Mouse (Mus musculus) liver, adult 2 months (tissue): ENCODE measurements around the gene Pbp2. TPM values are rescaled to one million over a fixed set of nuclear protein-coding genes. Genes with fewer than 3 reads are reported as not detected.

Experiments
- DNase-seq: peaks from one replicate; pipeline ENCODE4 v3.0.0-alpha.2; 2011; ENCODE audit warnings: low read depth, low spot score; ENCODE audit errors: extremely low read depth
- H3K27ac ChIP-seq: fragments of 200-500 bp; replicated peaks from 2 replicates; pipeline ENCODE4 v1.5.1; 2012; ENCODE audit warnings: low read depth, mild to moderate bottlenecking, control low read depth, inconsistent platforms, low read length; ENCODE audit not compliant: insufficient read depth
- H3K27me3 ChIP-seq: fragments of 200-500 bp; 2 replicates; pipeline ENCODE4 v1.6.1; 2012; ENCODE audit warnings: mild to moderate bottlenecking, moderate library complexity, low read length, inconsistent platforms; ENCODE audit not compliant: control insufficient read depth, insufficient read depth
- H3K36me3 ChIP-seq: fragments of 200-500 bp; 2 replicates; pipeline ENCODE4 v1.6.1; 2012; ENCODE audit warnings: low read length, inconsistent platforms; ENCODE audit not compliant: control insufficient read depth, insufficient read depth
- H3K4me1 ChIP-seq: fragments of 200-500 bp; 2 replicates; pipeline ENCODE4 v1.6.1; 2011; ENCODE audit warnings: low read length; ENCODE audit not compliant: control insufficient read depth, insufficient read depth
- H3K4me3 ChIP-seq: fragments of 200-500 bp; 2 replicates; pipeline ENCODE4 v1.5.1; 2011; ENCODE audit warnings: low read depth, mild to moderate bottlenecking, control low read depth, low read length, moderate library complexity; ENCODE audit not compliant: insufficient read depth
- H3K79me2 ChIP-seq: fragments of 200-500 bp; 2 replicates; pipeline ENCODE4 v1.6.1; 2012; ENCODE audit warnings: inconsistent platforms, mild to moderate bottlenecking, low read length, moderate library complexity; ENCODE audit not compliant: control insufficient read depth, insufficient read depth
- H3K9ac ChIP-seq: fragments of 200-500 bp; 2 replicates; pipeline ENCODE4 v1.6.1; 2012; ENCODE audit warnings: low read depth, mild to moderate bottlenecking, control low read depth, inconsistent platforms, low read length
- CTCF ChIP-seq: fragments of 200-500 bp; IDR thresholded peaks from 2 replicates; pipeline ENCODE4 v1.5.1; 2011; ENCODE audit warnings: low read depth, low read length, control low read depth
- POLR2A ChIP-seq: fragments of 200-500 bp; IDR thresholded peaks from 2 replicates; pipeline ENCODE4 v1.6.1; 2011; ENCODE audit warnings: low read length, control low read depth; ENCODE audit not compliant: insufficient read depth; ENCODE audit errors: extremely low read depth
- WGBS: fragments of 180-500 bp; shearing (Covaris S2); methylation state at CpG from one replicate; pipeline ENCODE4 v1.1.7; 2018; 5-methylcytosine and 5-hydroxymethylcytosine counted together
- polyA plus RNA-seq: library from polyadenylated mRNA; depleted of rRNA; stranded (reverse); fragments of >200 nt; gene quantifications from 2 replicates; pipeline ENCODE4 v1.2.3, GENCODE M21; 2012
- total RNA-seq: library from RNA; depleted of rRNA; stranded (reverse); fragments of >200 nt; gene quantifications from 2 replicates; pipeline ENCODE4 v1.2.3, GENCODE M21; 2014

Gene Pbp2
- total and polyA plus RNA-seq, 2 experiments, result not detected

DNA sequence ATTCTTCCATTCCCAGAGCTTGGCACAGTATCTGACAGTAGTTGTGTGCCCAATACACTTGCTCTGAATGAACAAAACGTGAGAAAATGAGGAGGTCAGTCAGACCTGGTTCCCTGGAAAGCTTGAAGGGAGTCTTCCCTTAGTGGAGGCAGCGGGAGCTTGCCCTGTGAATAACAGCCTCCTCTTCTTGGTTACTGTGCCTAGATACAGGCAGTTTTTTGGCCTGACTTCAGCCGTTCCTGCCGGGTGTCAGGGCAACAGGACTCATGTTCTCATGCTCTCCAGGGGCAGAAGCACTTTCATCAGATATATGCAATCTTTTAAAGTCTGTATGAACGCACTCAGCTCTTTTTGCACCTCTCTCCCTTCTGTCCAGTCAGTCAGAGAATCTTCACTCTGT lies 30.9 kb downstream of the Pbp2 start:
- Histone ChIP-seq H3K4me1 (no peaks in the 10 kb centered on the region), H3K9ac (no peak overlapping the region), H3K27ac (no peak overlapping the region), H3K4me3 (no peak overlapping the region), H3K79me2 (no peaks in the 10 kb centered on the region), H3K27me3 (no peaks in the 10 kb centered on the region), H3K36me3 (no peaks in the 10 kb centered on the region)
- TF ChIP-seq POLR2A (no peak), CTCF (no peak)
- no peak for DNase-seq
- WGBS, result 74% methylated on average over 5 of the region's 5 CpGs

DNA sequence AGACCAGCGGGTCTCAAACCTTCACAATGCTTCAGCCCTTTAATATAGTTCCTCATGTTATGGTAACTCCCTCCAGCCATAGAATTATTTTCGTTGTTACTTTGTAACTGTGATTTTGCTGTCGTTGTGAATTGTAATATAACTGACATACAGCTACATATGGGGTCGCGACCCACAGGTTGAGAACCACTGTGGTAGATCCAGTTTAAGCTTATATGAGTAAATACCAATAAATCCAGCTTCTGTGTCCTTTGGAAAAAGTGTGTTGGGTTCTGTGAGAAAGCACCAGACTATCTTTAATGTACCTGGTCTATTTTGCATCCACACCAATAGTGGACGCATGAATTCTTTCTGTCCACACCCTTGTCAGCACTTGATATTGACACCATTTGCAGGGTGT lies 31.9 kb downstream of the Pbp2 start:
- WGBS, result 86% methylated on average over 6 of the region's 6 CpGs
- Histone ChIP-seq H3K9ac (no peak overlapping the region), H3K36me3 (no peaks in the 10 kb centered on the region), H3K4me3 (no peak overlapping the region), H3K27me3 (no peaks in the 10 kb centered on the region), H3K4me1 (no peaks in the 10 kb centered on the region), H3K79me2 (no peaks in the 10 kb centered on the region), H3K27ac (no peak overlapping the region)
- DNase-seq, result no peak
- TF ChIP-seq POLR2A, result no peak
- TF ChIP-seq CTCF, result no peak

DNA sequence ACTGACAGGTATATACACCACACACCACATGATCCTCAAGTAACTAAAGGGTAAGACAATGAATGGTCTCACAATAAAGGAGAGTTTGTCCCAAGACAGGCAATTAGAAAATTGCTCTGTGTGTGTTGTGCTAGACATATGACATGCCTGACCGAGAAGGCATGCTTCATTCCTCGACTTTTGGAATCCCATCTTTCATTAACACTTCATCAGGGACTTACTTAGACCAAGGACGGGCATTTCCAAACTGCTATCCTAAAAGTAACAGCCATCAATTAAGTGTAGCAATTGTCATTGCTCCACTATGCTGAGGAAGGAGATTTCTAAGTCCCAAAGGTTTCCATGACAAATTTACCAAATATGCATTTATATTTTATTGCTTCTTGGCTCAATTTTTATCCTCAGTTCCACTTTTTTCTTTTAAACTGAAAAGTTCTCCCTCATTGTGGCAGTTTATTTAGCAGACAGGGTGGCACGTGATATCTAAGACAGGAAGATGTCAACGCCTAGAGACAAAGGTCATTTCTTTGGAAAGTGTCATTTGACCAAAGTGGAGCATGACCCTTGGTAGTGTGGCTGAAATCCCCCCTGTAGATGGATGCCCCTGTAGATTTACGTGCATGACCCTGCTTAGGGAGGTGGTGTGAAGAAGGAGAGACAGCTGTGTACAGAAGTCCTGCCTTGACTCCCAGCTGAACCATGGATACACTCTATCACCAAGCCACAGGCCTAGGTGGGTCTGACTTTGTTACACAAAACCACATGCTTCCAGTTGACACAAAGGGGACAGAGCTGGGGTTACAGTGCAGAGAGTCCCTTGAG lies 33.5 kb downstream of the Pbp2 start:
- no peaks in the 10 kb centered on the region for H3K36me3 ChIP-seq
- WGBS, result 82% methylated on average over 6 of the region's 6 CpGs
- TF ChIP-seq CTCF, result no peak
- TF ChIP-seq POLR2A, result no peak

DNA sequence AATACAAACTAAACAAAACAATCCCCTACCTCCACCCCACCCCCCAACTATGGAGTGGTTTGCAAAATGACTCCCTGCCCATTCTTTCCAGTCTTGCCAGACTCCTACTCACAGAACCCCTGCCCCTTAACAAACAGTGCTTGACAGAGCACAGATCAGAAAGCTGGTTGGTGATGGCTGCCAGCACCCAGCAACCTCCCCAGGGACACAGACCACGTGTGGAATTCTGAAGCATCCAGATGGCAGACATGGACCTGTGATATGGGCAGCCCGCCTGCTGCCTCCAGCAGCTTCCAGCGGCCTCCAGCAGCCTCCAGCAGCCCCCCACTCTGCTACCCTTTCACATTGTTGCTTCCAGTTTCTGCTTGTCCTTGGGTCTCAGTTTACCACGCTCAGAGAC lies 35.0 kb downstream of the Pbp2 start:
- WGBS, result 85% methylated on average over 4 of the region's 4 CpGs
- no peaks in the 10 kb centered on the region for H3K36me3 ChIP-seq
- H3K27me3 ChIP-seq, result no peaks in the 10 kb centered on the region
- DNase-seq, result no peak
- TF ChIP-seq POLR2A (no peak), CTCF (no peak)
- H3K27ac ChIP-seq, result no peak overlapping the region
- H3K79me2 ChIP-seq, result no peaks in the 10 kb centered on the region
- no peak overlapping the region for H3K9ac ChIP-seq
- no peak overlapping the region for H3K4me3 ChIP-seq
- no peaks in the 10 kb centered on the region for H3K4me1 ChIP-seq

More for the DNA sequence above, 33.5 kb downstream of the Pbp2 start:
- H3K4me1 ChIP-seq, result no peaks in the 10 kb centered on the region
- H3K4me3 ChIP-seq, result no peak overlapping the region
- no peak overlapping the region for H3K9ac ChIP-seq
- DNase-seq, result no peak
- no peak overlapping the region for H3K27ac ChIP-seq
- no peaks in the 10 kb centered on the region for H3K79me2 ChIP-seq
- H3K27me3 ChIP-seq, result no peaks in the 10 kb centered on the region

DNA sequence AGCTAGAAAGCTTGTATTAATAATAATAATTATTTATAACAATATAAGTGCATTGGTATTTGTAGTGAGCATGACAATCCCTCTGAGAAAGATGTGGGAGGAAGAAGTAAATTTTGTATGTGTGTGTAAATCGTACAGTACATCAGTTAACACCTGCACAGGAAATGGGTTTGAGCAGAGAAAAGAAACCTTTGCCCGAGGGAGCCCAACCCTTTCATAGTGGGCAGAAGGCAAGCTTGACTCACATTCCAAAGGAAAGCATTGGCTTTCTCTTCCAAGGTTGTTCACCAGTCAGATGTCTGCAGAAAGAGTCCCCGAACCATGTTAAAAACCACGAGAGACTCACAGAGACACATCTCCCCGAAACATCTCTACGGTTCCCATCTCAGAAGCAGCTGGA lies 37.1 kb downstream of the Pbp2 start:
- Histone ChIP-seq H3K36me3 (no peaks in the 10 kb centered on the region), H3K27ac (no peak overlapping the region), H3K4me1 (no peaks in the 10 kb centered on the region; the same call in 1 of the 2 replicates), H3K27me3 (no peaks in the 10 kb centered on the region), H3K79me2 (no peaks in the 10 kb centered on the region), H3K9ac (no peak overlapping the region), H3K4me3 (no peak overlapping the region)
- TF ChIP-seq CTCF (no peak), POLR2A (no peak)
- WGBS, result 92% methylated on average over 6 of the region's 6 CpGs
- DNase-seq, result no peak

DNA sequence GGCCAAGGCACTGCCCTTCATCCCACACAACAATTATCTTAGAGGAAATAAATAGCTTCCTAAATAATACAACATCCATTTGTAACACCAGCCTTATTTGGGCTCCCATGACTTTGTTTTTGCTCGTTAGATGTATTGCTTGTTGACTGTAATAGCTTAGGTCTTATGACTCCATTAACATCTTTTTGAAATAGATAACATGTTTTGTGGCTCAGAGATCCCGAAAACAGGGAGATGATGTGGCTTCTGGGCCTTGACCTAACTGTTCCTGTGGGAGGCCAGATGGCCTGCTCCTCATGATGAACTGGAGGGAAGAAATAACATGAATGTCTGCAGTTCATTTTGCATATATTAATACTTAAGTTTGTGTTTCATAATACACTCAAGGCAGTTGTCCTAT lies 38.4 kb downstream of the Pbp2 start:
- Histone ChIP-seq H3K4me3 (no peak overlapping the region), H3K27ac (no peak overlapping the region), H3K4me1 (no peaks in the 10 kb centered on the region; the same call in 1 of the 2 replicates), H3K27me3 (no peaks in the 10 kb centered on the region), H3K79me2 (no peaks in the 10 kb centered on the region), H3K9ac (no peak overlapping the region), H3K36me3 (no peaks in the 10 kb centered on the region)
- no peak for TF ChIP-seq CTCF
- DNase-seq, result no peak
- WGBS, result 70% methylated on average over 2 of the region's 2 CpGs
